Mouse (Mus musculus): Measurements from ENCODE around the gene Mlkl. TPM values are rescaled to one million over a fixed set of nuclear protein-coding genes. Genes with fewer than 3 reads are reported as not detected.

The Mlkl gene
- total and polyA plus RNA-seq, 2 experiments from 2014 or later: 0.56 TPM; not detected in 1

DNA sequence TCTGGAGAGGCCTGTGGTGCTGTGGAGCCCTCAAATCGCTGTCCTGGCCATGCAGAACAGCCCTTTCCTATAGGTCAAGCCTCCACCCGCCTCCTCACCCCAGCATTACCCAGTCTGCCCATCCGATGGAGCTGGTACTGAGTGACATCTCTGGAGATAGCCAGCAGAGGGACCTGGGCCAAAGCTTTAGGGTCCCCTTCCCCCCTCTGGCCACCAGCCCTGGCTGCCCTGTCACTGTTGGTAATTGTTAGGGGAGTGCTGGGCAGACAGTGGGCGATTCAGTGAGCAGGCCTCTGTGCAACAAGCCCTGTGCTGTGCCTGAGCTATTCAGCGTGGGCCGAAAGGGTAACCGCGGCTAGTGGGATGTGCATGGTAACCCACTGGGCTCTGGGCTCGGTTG lies 15.5 kb upstream of the Mlkl start:
- no peaks in the 10 kb centered on the region for H3K36me3 ChIP-seq (ENCODE audit: insufficient read depth, low read length)
- TF ChIP-seq CTCF (IDR thresholded peaks at IDR 0.05): no peak; the same call in 1 of the 2 replicates
- no peaks in the 10 kb centered on the region for H3K27me3 ChIP-seq (ENCODE audit: insufficient read depth, low read length)
- no peak overlapping the region for H3K27ac ChIP-seq (ENCODE audit: low read depth, low read length)
- H3K4me1 ChIP-seq (ENCODE audit: insufficient read depth, low read length): no peaks in the 10 kb centered on the region
- WGBS: 77% methylated on average over 9 of the region's 9 CpGs
- H3K9me3 ChIP-seq (ENCODE audit: low read length): no peaks in the 10 kb centered on the region
- no peak overlapping the region for H3K4me3 ChIP-seq (ENCODE audit: low read depth, low read length)
- no peak overlapping the region for H3K9ac ChIP-seq (replicated peaks; ENCODE audit: low read length, poor library complexity, severe bottlenecking)
- no peak overlapping the region for H3K4me2 ChIP-seq (ENCODE audit: low read depth, low read length, poor library complexity, severe bottlenecking)
- ATAC-seq (ENCODE audit: low FRiP score): peak; percentile 56; the same call in 1 of the 2 replicates
- peak; percentile 57 for DNase-seq (ENCODE audit: low spot score)

DNA sequence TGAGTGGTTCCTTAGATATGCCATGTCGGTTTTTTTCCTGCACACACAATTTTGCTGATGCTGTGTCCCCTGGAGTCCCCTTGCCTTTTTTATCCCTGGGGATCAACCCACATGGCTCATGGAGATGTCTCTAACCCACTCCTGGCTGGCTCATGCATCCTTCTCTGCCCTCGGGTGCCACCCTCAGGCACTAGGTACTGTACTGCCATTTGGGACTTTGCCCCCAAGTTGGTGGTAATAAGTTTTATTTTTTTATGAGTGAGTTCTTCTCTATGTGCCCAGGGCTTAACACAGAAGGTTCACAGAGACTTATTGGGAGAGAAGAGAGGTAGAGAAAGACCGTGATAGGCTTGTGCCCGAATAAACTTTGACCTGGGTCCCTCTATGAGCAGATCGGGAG lies 14.3 kb upstream of the Mlkl start:
- Histone ChIP-seq H3K4me2 (ENCODE audit: low read depth, low read length, poor library complexity, severe bottlenecking) (no peak overlapping the region), H3K27me3 (ENCODE audit: insufficient read depth, low read length) (no peaks in the 10 kb centered on the region), H3K9me3 (ENCODE audit: low read length) (no peaks in the 10 kb centered on the region), H3K36me3 (ENCODE audit: insufficient read depth, low read length) (no peaks in the 10 kb centered on the region), H3K9ac (replicated peaks; ENCODE audit: low read length, poor library complexity, severe bottlenecking) (no peak overlapping the region), H3K4me3 (ENCODE audit: low read depth, low read length) (no peak overlapping the region), H3K27ac (ENCODE audit: low read depth, low read length) (no peak overlapping the region), H3K4me1 (ENCODE audit: insufficient read depth, low read length) (no peaks in the 10 kb centered on the region)
- ATAC-seq (ENCODE audit: low FRiP score) (no peak), DNase-seq (ENCODE audit: low spot score) (no peak)
- WGBS: 92% methylated on average over 5 of the region's 5 CpGs
- TF ChIP-seq CTCF (IDR thresholded peaks at IDR 0.05): no peak

DNA sequence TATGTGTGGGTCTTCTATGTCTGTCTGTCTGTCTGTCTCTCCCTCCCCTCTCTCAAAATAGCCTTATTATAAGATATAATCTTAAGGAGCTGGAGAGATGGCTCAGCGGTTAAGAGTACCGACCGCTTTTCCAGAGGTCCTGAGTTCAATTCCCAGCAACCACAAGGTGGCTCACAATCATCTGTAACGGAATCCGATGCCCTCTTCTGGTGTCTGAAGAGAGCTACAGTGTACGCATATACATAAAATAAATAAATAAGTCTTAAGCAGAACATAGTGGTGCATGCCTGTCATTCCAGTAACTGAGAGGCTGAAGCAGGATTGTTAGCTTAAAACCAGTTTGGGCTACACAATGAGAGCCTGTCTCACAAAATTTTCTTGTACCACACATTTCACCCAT lies 12.6 kb upstream of the Mlkl start:
- no peak overlapping the region for H3K4me2 ChIP-seq (ENCODE audit: low read depth, low read length, poor library complexity, severe bottlenecking)
- no peak overlapping the region for H3K27ac ChIP-seq (ENCODE audit: low read depth, low read length)
- ATAC-seq (ENCODE audit: low FRiP score) (no peak), DNase-seq (ENCODE audit: low spot score) (no peak)
- H3K27me3 ChIP-seq (ENCODE audit: insufficient read depth, low read length): no peaks in the 10 kb centered on the region
- H3K4me1 ChIP-seq (ENCODE audit: insufficient read depth, low read length): no peaks in the 10 kb centered on the region
- no peaks in the 10 kb centered on the region for H3K9me3 ChIP-seq (ENCODE audit: low read length)
- no peak overlapping the region for H3K9ac ChIP-seq (replicated peaks; ENCODE audit: low read length, poor library complexity, severe bottlenecking)
- 84% methylated on average over 6 of the region's 6 CpGs for WGBS
- 0 out of 2 replicates have a peak, but pooled peaks have one; percentile 12 for TF ChIP-seq CTCF (IDR thresholded peaks at IDR 0.05)
- H3K36me3 ChIP-seq (ENCODE audit: insufficient read depth, low read length): no peaks in the 10 kb centered on the region
- H3K4me3 ChIP-seq (ENCODE audit: low read depth, low read length): no peak overlapping the region

DNA sequence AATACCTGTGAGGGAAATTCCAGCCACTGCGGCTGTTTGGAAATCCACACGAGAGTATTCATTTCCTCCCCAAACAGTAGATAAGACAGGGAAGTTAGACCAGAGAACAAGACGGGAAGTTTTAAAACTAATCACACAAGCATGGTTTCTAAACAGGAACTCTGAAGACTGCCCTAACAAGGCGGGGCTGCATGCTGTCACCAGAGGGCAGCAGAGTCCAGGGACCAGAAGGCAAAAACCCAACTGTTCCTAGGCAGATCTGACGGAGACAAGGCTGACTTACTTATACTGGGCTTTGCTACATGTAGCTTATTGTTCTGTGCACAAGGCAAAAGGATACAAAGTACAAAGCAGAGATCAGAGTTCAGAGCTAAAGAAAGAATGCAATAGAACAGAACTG lies 5.2 kb upstream of the Mlkl start:
- TF ChIP-seq CTCF (IDR thresholded peaks at IDR 0.05): peak; percentile 91
- no peak overlapping the region for H3K27ac ChIP-seq (ENCODE audit: low read depth, low read length)
- H3K36me3 ChIP-seq (ENCODE audit: insufficient read depth, low read length): no peaks in the 10 kb centered on the region
- H3K4me2 ChIP-seq (ENCODE audit: low read depth, low read length, poor library complexity, severe bottlenecking): no peak overlapping the region
- H3K9me3 ChIP-seq (ENCODE audit: low read length): no peaks in the 10 kb centered on the region
- DNase-seq (ENCODE audit: low spot score): peak; percentile 81
- no peak overlapping the region for H3K4me3 ChIP-seq (ENCODE audit: low read depth, low read length)
- no peaks in the 10 kb centered on the region for H3K4me1 ChIP-seq (ENCODE audit: insufficient read depth, low read length)
- 18% methylated on average over 5 of the region's 5 CpGs for WGBS
- peaks cover 8% of the 10 kb centered on the region; the same call in 1 of the 2 replicates for H3K27me3 ChIP-seq (ENCODE audit: insufficient read depth, low read length)
- no peak for ATAC-seq (ENCODE audit: low FRiP score)
- H3K9ac ChIP-seq (replicated peaks; ENCODE audit: low read length, poor library complexity, severe bottlenecking): no peak overlapping the region

DNA sequence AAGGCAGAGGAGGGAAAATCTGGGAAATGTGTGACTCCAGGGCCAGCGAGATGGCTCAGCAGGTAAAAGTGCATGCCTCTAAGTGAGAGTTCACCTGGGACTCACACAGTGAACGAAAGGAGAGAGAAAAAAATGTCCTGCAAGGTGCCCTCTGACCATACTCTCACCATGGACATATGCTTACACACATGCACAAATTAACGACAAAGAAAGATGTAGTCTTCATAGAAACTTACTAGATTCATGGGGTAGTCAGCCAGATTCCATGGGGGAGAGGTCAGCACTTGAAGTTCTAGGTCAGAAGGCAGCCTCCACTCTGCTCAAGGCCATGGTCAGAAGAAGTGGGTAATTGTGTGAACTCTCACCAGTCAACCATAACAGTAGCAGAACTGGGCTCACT lies 2.2 kb upstream of the Mlkl start:
- H3K27me3 ChIP-seq (ENCODE audit: insufficient read depth, low read length): peaks cover 11% of the 10 kb centered on the region; the same call in 1 of the 2 replicates
- H3K27ac ChIP-seq (ENCODE audit: low read depth, low read length): no peak overlapping the region
- no peaks in the 10 kb centered on the region for H3K36me3 ChIP-seq (ENCODE audit: insufficient read depth, low read length)
- WGBS: 84% methylated on average over 3 of the region's 3 CpGs
- ATAC-seq (ENCODE audit: low FRiP score) (no peak), DNase-seq (ENCODE audit: low spot score) (no peak)
- no peak overlapping the region for H3K9ac ChIP-seq (replicated peaks; ENCODE audit: low read length, poor library complexity, severe bottlenecking)
- no peaks in the 10 kb centered on the region for H3K9me3 ChIP-seq (ENCODE audit: low read length)
- H3K4me2 ChIP-seq (ENCODE audit: low read depth, low read length, poor library complexity, severe bottlenecking): no peak overlapping the region
- no peaks in the 10 kb centered on the region for H3K4me1 ChIP-seq (ENCODE audit: insufficient read depth, low read length)
- no peak overlapping the region for H3K4me3 ChIP-seq (ENCODE audit: low read depth, low read length)
- no peak for TF ChIP-seq CTCF (IDR thresholded peaks at IDR 0.05)

DNA sequence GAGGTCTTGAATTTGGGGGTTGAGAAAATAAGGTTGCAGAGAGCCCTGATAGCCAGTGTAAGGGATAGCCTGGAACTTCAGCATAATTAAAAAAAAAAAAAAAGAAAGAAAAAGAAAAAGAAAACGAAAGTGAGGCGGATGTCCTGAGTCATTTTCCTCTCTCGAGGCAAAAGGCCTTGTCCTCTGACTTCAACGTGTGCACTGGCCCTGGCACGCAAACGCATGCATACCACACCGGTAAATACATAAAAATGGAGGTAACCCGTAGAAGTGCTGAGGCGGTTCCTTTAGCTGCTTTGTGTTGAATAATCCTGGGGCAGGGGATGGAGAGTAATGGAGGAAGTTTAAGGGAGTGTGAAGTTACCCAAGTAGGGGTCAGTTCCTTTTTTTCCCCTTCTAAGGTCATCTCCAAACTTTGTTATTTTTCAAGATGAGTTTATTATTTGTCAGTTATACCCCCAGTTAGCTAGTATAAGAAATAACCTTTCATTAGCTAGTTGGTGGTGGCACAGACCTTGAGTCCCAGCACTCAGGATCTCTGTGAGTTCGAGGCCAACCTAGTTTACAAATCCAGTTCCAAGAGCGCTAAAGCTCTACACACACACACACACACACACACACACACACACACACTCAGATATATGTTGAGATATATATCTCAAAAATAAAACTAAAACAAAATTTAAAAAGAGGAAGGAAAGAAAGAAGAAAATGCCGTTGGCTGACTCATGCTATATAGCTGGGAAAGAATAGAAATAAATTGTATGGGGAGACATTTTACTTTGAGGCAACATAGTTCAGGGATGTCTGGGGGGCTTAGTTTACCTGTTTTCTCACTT lies 612 bp upstream of the Mlkl start:
- H3K4me1 ChIP-seq (ENCODE audit: insufficient read depth, low read length): no peaks in the 10 kb centered on the region

More for the DNA sequence above, 612 bp upstream of the Mlkl start:
- Histone ChIP-seq H3K27me3 (ENCODE audit: insufficient read depth, low read length) (peaks cover 11% of the 10 kb centered on the region; the same call in 1 of the 2 replicates), H3K4me2 (ENCODE audit: low read depth, low read length, poor library complexity, severe bottlenecking) (peak overlapping the region; percentile 57), H3K9me3 (ENCODE audit: low read length) (no peaks in the 10 kb centered on the region), H3K9ac (replicated peaks; ENCODE audit: low read length, poor library complexity, severe bottlenecking) (no peak overlapping the region), H3K36me3 (ENCODE audit: insufficient read depth, low read length) (no peaks in the 10 kb centered on the region), H3K27ac (ENCODE audit: low read depth, low read length) (no peak overlapping the region), H3K4me3 (ENCODE audit: low read depth, low read length) (peak overlapping the region; percentile 31)
- TF ChIP-seq CTCF (IDR thresholded peaks at IDR 0.05): no peak
- no peak for ATAC-seq (ENCODE audit: low FRiP score)
- DNase-seq (ENCODE audit: low spot score): no peak
- 53% methylated on average over 12 of the region's 12 CpGs for WGBS
